Mouse (Mus musculus) brain, embryonic 14.5 days (tissue): ENCODE measurements at regions not wholly inside any gene's neighbourhood (a gene's known extent, or its start where the extent isn't known, plus 50 kb on each side); places are given as distances from the start of the nearest gene placed in this dataset.

Source experiments
- CTCF ChIP-seq: fragments of 200-500 bp; IDR thresholded peaks from 2 replicates; pipeline ENCODE4 v1.5.1; 2012; ENCODE audit warnings: inconsistent platforms, mild to moderate bottlenecking, moderate library complexity, borderline replicate concordance; ENCODE audit not compliant: insufficient read depth, insufficient read length; ENCODE audit errors: extremely low read depth
- POLR2A ChIP-seq: fragments of 200-500 bp; IDR thresholded peaks from 2 replicates; pipeline ENCODE4 v1.6.1; 2012; ENCODE audit warnings: mild to moderate bottlenecking, inconsistent platforms, borderline replicate concordance; ENCODE audit not compliant: poor library complexity, insufficient read depth, insufficient read length, severe bottlenecking; ENCODE audit errors: extremely low read depth

DNA sequence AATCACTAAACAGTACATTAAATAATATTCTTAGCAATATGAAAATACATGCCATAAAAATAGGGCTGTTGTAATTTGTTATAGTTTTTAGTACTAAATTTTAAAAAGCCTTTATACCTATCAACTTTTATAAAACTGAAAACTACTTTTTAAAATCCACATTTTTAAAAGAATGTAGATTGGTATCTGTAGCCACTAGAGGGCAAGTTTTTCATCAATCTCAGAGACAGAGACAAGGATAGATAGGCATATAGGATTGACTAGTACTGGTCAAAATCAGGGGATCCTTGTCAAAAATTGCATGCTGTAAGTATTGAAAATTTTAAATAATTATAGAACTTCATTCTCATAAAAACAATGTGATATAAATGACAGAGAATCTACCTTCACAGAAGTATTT lies 431.0 kb downstream of the Mdfic start:
- TF ChIP-seq CTCF (no peak), POLR2A (no peak)
